Mouse (Mus musculus): ENCODE measurements around the gene Sypl.
"Not testable (repeated sequence)": the region's sequence is repeated elsewhere in the genome, so short reads cannot be mapped to it uniquely, and the experiment has no call there.

Sypl gene

GRCm38 (mm10) chr12:32999778-33000177 is 46.1 kb downstream of the Sypl start:
- DNase-seq (ENCODE audit: extremely low read depth, insufficient read length, low spot score) = not testable (repeated sequence)

GRCm38 (mm10) chr12:33000402-33000801 is 46.7 kb downstream of the Sypl start:
- no peak for DNase-seq (ENCODE audit: extremely low read depth, insufficient read length, low spot score)

GRCm38 (mm10) chr12:33003339-33003965 is 49.8 kb downstream of the Sypl start:
- no peak for DNase-seq (ENCODE audit: extremely low read depth, insufficient read length, low spot score)

GRCm38 (mm10) chr12:33005858-33006257 is 52.2 kb downstream of the Sypl start:
- no peak for DNase-seq (ENCODE audit: extremely low read depth, insufficient read length, low spot score)

- no peak for DNase-seq (ENCODE audit: extremely low read depth, insufficient read length, low spot score)
Measured at GRCm38 (mm10) chr12:33007176-33007575, 53.5 kb downstream of the Sypl start.

GRCm38 (mm10) chr12:33008305-33009110 is 54.8 kb downstream of the Sypl start:
- DNase-seq (ENCODE audit: extremely low read depth, insufficient read length, low spot score) = no peak

GRCm38 (mm10) chr12:33009206-33009966 is 55.7 kb downstream of the Sypl start:
- no peak for DNase-seq (ENCODE audit: extremely low read depth, insufficient read length, low spot score)

- no peak for DNase-seq (ENCODE audit: extremely low read depth, insufficient read length, low spot score)
Measured at GRCm38 (mm10) chr12:33010026-33010425, 56.3 kb downstream of the Sypl start.

- DNase-seq (ENCODE audit: extremely low read depth, insufficient read length, low spot score) = no peak
Measured at GRCm38 (mm10) chr12:33014050-33014796, 60.5 kb downstream of the Sypl start.

- no peak for DNase-seq (ENCODE audit: extremely low read depth, insufficient read length, low spot score)
Measured at GRCm38 (mm10) chr12:33015103-33015502, 61.4 kb downstream of the Sypl start.

GRCm38 (mm10) chr12:33016824-33017705 is 63.4 kb downstream of the Sypl start:
- DNase-seq (ENCODE audit: extremely low read depth, insufficient read length, low spot score) = no peak

- DNase-seq (ENCODE audit: extremely low read depth, insufficient read length, low spot score) = no peak
Measured at GRCm38 (mm10) chr12:33018601-33019000, 64.9 kb downstream of the Sypl start.

GRCm38 (mm10) chr12:33020011-33020410 is 66.3 kb downstream of the Sypl start:
- DNase-seq (ENCODE audit: extremely low read depth, insufficient read length, low spot score) = peak; percentile 77

- no peak for DNase-seq (ENCODE audit: extremely low read depth, insufficient read length, low spot score)
Measured at GRCm38 (mm10) chr12:33021140-33021539, 67.4 kb downstream of the Sypl start.

- no peak for DNase-seq (ENCODE audit: extremely low read depth, insufficient read length, low spot score)
Measured at GRCm38 (mm10) chr12:33021751-33022150, 68.1 kb downstream of the Sypl start.

- DNase-seq (ENCODE audit: extremely low read depth, insufficient read length, low spot score) = no peak
Measured at GRCm38 (mm10) chr12:33024524-33024923, 70.8 kb downstream of the Sypl start.

GRCm38 (mm10) chr12:33027093-33027492 is 73.4 kb downstream of the Sypl start:
- DNase-seq (ENCODE audit: extremely low read depth, insufficient read length, low spot score) = peak; percentile 33

- DNase-seq (ENCODE audit: extremely low read depth, insufficient read length, low spot score) = peak; percentile 44
Measured at GRCm38 (mm10) chr12:33028109-33028691, 74.5 kb downstream of the Sypl start.

- DNase-seq (ENCODE audit: extremely low read depth, insufficient read length, low spot score) = peak; percentile 68
Measured at GRCm38 (mm10) chr12:33028708-33029107, 75.0 kb downstream of the Sypl start.
